ENCODE assay signal across 14 mouse cellular contexts in the genomic region with DNA sequence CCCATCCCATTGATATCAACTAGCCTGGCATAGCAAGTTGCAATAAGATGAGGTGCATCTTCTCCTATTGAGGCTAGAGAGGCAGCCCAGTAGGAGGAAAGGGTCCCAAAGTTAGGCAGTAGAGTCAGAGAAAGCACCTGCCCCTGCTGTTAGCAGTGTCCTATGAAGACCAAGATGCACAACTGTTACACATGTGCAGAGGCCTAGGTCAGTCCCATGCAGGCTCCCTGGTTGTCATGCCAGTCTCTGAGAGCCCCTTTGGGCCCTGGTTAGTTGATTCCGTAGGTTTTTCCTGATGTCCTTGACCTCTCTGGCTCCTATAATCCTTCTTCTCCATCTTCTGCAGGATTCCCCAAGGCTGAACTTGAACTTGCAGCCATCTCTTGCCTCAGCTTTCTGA. TPM values are rescaled to one million over a fixed set of nuclear protein-coding genes. Genes with fewer than 3 reads are reported as not detected.
DNase-seq lines count a peak whose midpoint lies in the region; ATAC-seq lines count a peak whose summit lies in the region.
"Had no signal": no experiment of that assay in that cellular context is flagged by ENCODE, and none has a peak within 500 bp of the region (broad histone marks: within the 10 kb centered on the region; RNA-seq: fewer than 3 reads in every experiment).

No protein-coding gene starts in this region.

- H3K4me1 ChIP-seq in hindbrain, embryonic 11.5 days (replicated peaks; ENCODE audit: control insufficient read depth, insufficient read depth, low read length) = no peaks in the 10 kb centered on the region
- no peaks in the 10 kb centered on the region for H3K4me1 ChIP-seq in hindbrain, embryonic 14.5 days (replicated peaks; ENCODE audit: control insufficient read depth, insufficient read depth, low read length)
- H3K4me1 ChIP-seq in midbrain, embryonic 13.5 days (replicated peaks) = no peaks in the 10 kb centered on the region
- H3K4me1 ChIP-seq in midbrain, embryonic 10.5 days = peaks cover 3% of the 10 kb centered on the region; the same call in 1 of the 2 replicates
- H3K4me1 ChIP-seq in neural tube, embryonic 13.5 days (replicated peaks) = no peaks in the 10 kb centered on the region
- H3K4me1 ChIP-seq: embryonic facial prominence, embryonic 12.5 days; liver, embryonic 13.5 days had no signal

- H3K4me3 ChIP-seq in hindbrain, embryonic 11.5 days (ENCODE audit: low read depth, low read length) = no peak overlapping the region
- no peak overlapping the region for H3K4me3 ChIP-seq in hindbrain, embryonic 14.5 days (replicated peaks; ENCODE audit: low read length)
- no peak overlapping the region for H3K4me3 ChIP-seq in midbrain, embryonic 13.5 days (replicated peaks)
- no peak overlapping the region for H3K4me3 ChIP-seq in midbrain, embryonic 10.5 days
- H3K4me3 ChIP-seq in neural tube, embryonic 13.5 days = no peak overlapping the region
- H3K4me3 ChIP-seq: embryonic facial prominence, embryonic 12.5 days; erythroblast, embryonic 14.5 days; liver, embryonic 13.5 days; myocyte had no signal

- peak; percentile 14; the same call in 1 of the 2 replicates for ATAC-seq in hindbrain, embryonic 11.5 days (ENCODE audit: low FRiP score)
- ATAC-seq in hindbrain, embryonic 14.5 days (ENCODE audit: low FRiP score) = no peak
- ATAC-seq in midbrain, embryonic 13.5 days = peak; percentile 55; the same call in 1 of the 2 replicates
- peak; percentile 36 for ATAC-seq in erythroid progenitor cell, adult 5-6 weeks (replicated peaks; ENCODE audit: low FRiP score, poor library complexity, severe bottlenecking)
- ATAC-seq in neural tube, embryonic 13.5 days (ENCODE audit: low read depth) = peak; percentile 59; the same call in 1 of the 2 replicates

- no peak overlapping the region for H3K4me2 ChIP-seq in hindbrain, embryonic 11.5 days (replicated peaks; ENCODE audit: low read depth, low read length)
- H3K4me2 ChIP-seq in hindbrain, embryonic 14.5 days (replicated peaks) = no peak overlapping the region
- H3K4me2 ChIP-seq in midbrain, embryonic 13.5 days (replicated peaks) = no peak overlapping the region
- H3K4me2 ChIP-seq in neural tube, embryonic 13.5 days = no peak overlapping the region
- H3K4me2 ChIP-seq: embryonic facial prominence, embryonic 12.5 days; heart, embryonic 11.5 days; liver, embryonic 13.5 days; midbrain, embryonic 11.5 days had no signal

- H3K27me3 ChIP-seq in hindbrain, embryonic 11.5 days (ENCODE audit: control insufficient read depth, insufficient read depth, low read length) = no peaks in the 10 kb centered on the region
- H3K27me3 ChIP-seq in hindbrain, embryonic 14.5 days (ENCODE audit: control insufficient read depth, insufficient read depth, low read length) = no peaks in the 10 kb centered on the region
- H3K27me3 ChIP-seq in midbrain, embryonic 13.5 days = no peaks in the 10 kb centered on the region
- no peaks in the 10 kb centered on the region for H3K27me3 ChIP-seq in midbrain, embryonic 10.5 days (ENCODE audit: low read depth, poor library complexity, severe bottlenecking)
- no peaks in the 10 kb centered on the region for H3K27me3 ChIP-seq in neural tube, embryonic 13.5 days
- H3K27me3 ChIP-seq: embryonic facial prominence, embryonic 12.5 days; liver, embryonic 13.5 days had no signal

- no peak overlapping the region for H3K9ac ChIP-seq in hindbrain, embryonic 11.5 days (ENCODE audit: low read depth, low read length)
- H3K9ac ChIP-seq in hindbrain, embryonic 14.5 days = no peak overlapping the region
- no peak overlapping the region for H3K9ac ChIP-seq in midbrain, embryonic 13.5 days (replicated peaks)
- no peak overlapping the region for H3K9ac ChIP-seq in neural tube, embryonic 13.5 days
- H3K9ac ChIP-seq: embryonic facial prominence, embryonic 12.5 days; liver, embryonic 13.5 days had no signal

- H3K36me3 ChIP-seq in hindbrain, embryonic 11.5 days (ENCODE audit: control insufficient read depth, insufficient read depth, low read length) = no peaks in the 10 kb centered on the region
- no peaks in the 10 kb centered on the region for H3K36me3 ChIP-seq in hindbrain, embryonic 14.5 days (replicated peaks; ENCODE audit: control insufficient read depth, insufficient read depth)
- no peaks in the 10 kb centered on the region for H3K36me3 ChIP-seq in midbrain, embryonic 13.5 days
- no peaks in the 10 kb centered on the region for H3K36me3 ChIP-seq in midbrain, embryonic 10.5 days
- no peaks in the 10 kb centered on the region for H3K36me3 ChIP-seq in neural tube, embryonic 13.5 days
- H3K36me3 ChIP-seq: embryonic facial prominence, embryonic 12.5 days; liver, embryonic 13.5 days had no signal

- no peak for DNase-seq in hindbrain, embryonic 11.5 days (ENCODE audit: low spot score)
- no peak for DNase-seq in hindbrain, embryonic 14.5 days (ENCODE audit: low spot score)
- no peak for DNase-seq in midbrain, embryonic 10.5 days (ENCODE audit: low spot score)
- DNase-seq in kidney, postnatal 36 days = no peak
- no peak for DNase-seq in MN1 (ENCODE audit: low spot score)

- 26% methylated on average over 1 of the region's 1 CpGs for WGBS in hindbrain, embryonic 11.5 days
- 24% methylated on average over 1 of the region's 1 CpGs for WGBS in hindbrain, embryonic 14.5 days
- WGBS in midbrain, embryonic 13.5 days = 27% methylated on average over 1 of the region's 1 CpGs
- 42% methylated on average over 1 of the region's 1 CpGs for WGBS in midbrain, embryonic 10.5 days
- 28% methylated on average over 1 of the region's 1 CpGs for WGBS in neural tube, embryonic 13.5 days

- no peaks in the 10 kb centered on the region for H3K9me3 ChIP-seq in hindbrain, embryonic 11.5 days (ENCODE audit: control insufficient read depth, low read length)
- no peaks in the 10 kb centered on the region for H3K9me3 ChIP-seq in hindbrain, embryonic 14.5 days (ENCODE audit: control insufficient read depth, low read length)
- no peaks in the 10 kb centered on the region for H3K9me3 ChIP-seq in midbrain, embryonic 13.5 days
- H3K9me3 ChIP-seq in midbrain, embryonic 10.5 days (replicated peaks) = no peaks in the 10 kb centered on the region
- no peaks in the 10 kb centered on the region for H3K9me3 ChIP-seq in neural tube, embryonic 13.5 days
- H3K9me3 ChIP-seq: embryonic facial prominence, embryonic 12.5 days; liver, embryonic 13.5 days had no signal

- H3K27ac ChIP-seq in hindbrain, embryonic 11.5 days (ENCODE audit: low read depth, low read length) = no peak overlapping the region
- H3K27ac ChIP-seq in hindbrain, embryonic 14.5 days = no peak overlapping the region
- no peak overlapping the region for H3K27ac ChIP-seq in midbrain, embryonic 13.5 days
- H3K27ac ChIP-seq in midbrain, embryonic 10.5 days (replicated peaks) = no peak overlapping the region
- H3K27ac ChIP-seq in neural tube, embryonic 13.5 days (replicated peaks) = no peak overlapping the region
- H3K27ac ChIP-seq: embryonic facial prominence, embryonic 12.5 days; liver, embryonic 13.5 days had no signal

RNA-seq across cellular contexts. Expression of gene Xpo4, which starts 14.3 kb away (rescaled TPM):
- 31.7 and 32.1 TPM in 2 replicates for polyA plus RNA-seq in hindbrain, embryonic 11.5 days (2014; fragmentation: Nextera tagmentation; extraction: Ambion mirVana)
- 15.5 and 15.9 TPM in 2 replicates for polyA plus RNA-seq in hindbrain, embryonic 14.5 days (2014; fragmentation: Nextera tagmentation; extraction: Ambion mirVana)
- polyA plus RNA-seq in midbrain, embryonic 13.5 days (2015; fragmentation: Nextera tagmentation; extraction: Ambion mirVana) = 16.5 and 17.9 TPM in 2 replicates
- polyA plus RNA-seq in midbrain, embryonic 10.5 days (2016; fragmentation: Nextera tagmentation; extraction: Ambion mirVana) = 26.4 and 26.5 TPM in 2 replicates
- total RNA-seq in erythroid progenitor cell, adult 5-6 weeks (2015; ENCODE audit: low replicate concordance) = 20.5 and 23.1 TPM in 2 replicates
- total RNA-seq in erythroid progenitor cell, adult 5-6 weeks (2017; ENCODE audit: low replicate concordance) = 39.3 and 75.2 TPM in 2 replicates
- polyA plus RNA-seq in neural tube, embryonic 13.5 days (2015; fragmentation: Nextera tagmentation; extraction: Ambion mirVana) = 12.0 and 14.3 TPM in 2 replicates
